Mouse (Mus musculus) forebrain, postnatal 0 days (tissue): ENCODE results near the gene D3Ertd751e. TPM values are rescaled to one million over a fixed set of nuclear protein-coding genes. Genes with fewer than 3 reads are reported as not detected.
A peak's percentile ranks its signal among the peaks of the same experiment; 100 is the strongest.

Source experiments
- ATAC-seq: fragments of 200-750 bp; cut with Nextera tagmentation; 2 replicates; pipeline ENCODE4 v1.8.0; 2017; ENCODE audit warnings: mild to moderate bottlenecking, moderate library complexity
- DNase-seq: peaks from one replicate; pipeline ENCODE4 v3.0.0-alpha.2; 2015
- H3K27ac ChIP-seq: fragments of 300-500 bp; sonication (generic); 2 replicates; pipeline ENCODE4 v1.5.1; 2014; ENCODE audit warnings: low read depth, mild to moderate bottlenecking, antibody characterized with exemption, low read length, moderate library complexity, mixed read lengths
- H3K27me3 ChIP-seq: fragments of 300-500 bp; sonication (generic); 2 replicates; pipeline ENCODE4 v1.6.1; 2014; ENCODE audit warnings: mild to moderate bottlenecking, low read length, mixed read lengths; ENCODE audit not compliant: insufficient read depth
- H3K36me3 ChIP-seq: fragments of 300-500 bp; sonication (generic); 2 replicates; pipeline ENCODE4 v1.6.1; 2014; ENCODE audit warnings: mild to moderate bottlenecking, moderate library complexity; ENCODE audit not compliant: insufficient read depth
- H3K4me1 ChIP-seq: fragments of 300-500 bp; sonication (generic); 2 replicates; pipeline ENCODE4 v1.6.1; 2014; ENCODE audit warnings: antibody characterized with exemption; ENCODE audit not compliant: insufficient read depth
- H3K4me2 ChIP-seq: fragments of 300-500 bp; sonication (generic); 2 replicates; pipeline ENCODE4 v1.6.1; 2014; ENCODE audit warnings: low read depth, mild to moderate bottlenecking, moderate library complexity
- H3K4me3 ChIP-seq: fragments of 300-500 bp; sonication (generic); 2 replicates; pipeline ENCODE4 v1.5.1; 2014; ENCODE audit warnings: low read depth, low read length, mixed read lengths
- H3K9ac ChIP-seq: fragments of 300-500 bp; sonication (generic); 2 replicates; pipeline ENCODE4 v1.6.1; 2014; ENCODE audit warnings: mild to moderate bottlenecking
- H3K9me3 ChIP-seq: fragments of 300-500 bp; sonication (generic); 2 replicates; pipeline ENCODE4 v1.6.1; 2016; ENCODE audit warnings: low read length
- CTCF ChIP-seq: sonication (generic); IDR thresholded peaks from 2 replicates; pipeline ENCODE4 v1.5.1; 2016; ENCODE audit warnings: antibody characterized with exemption, control low read depth, low read depth
- WGBS: fragments of 180-500 bp; shearing (Covaris S2); extraction: QIAGEN DNeasy Blood & Tissue Kit; methylation state at CpG from one replicate; pipeline ENCODE4 v1.1.7; 2014; 5-methylcytosine and 5-hydroxymethylcytosine counted together
- polyA plus RNA-seq: library from polyadenylated mRNA; unstranded; fragments of >200 nt; fragmentation: Nextera tagmentation; extraction: Ambion mirVana; gene quantifications from 2 replicates; pipeline ENCODE4 v1.2.1, GENCODE M21; 2015
- total RNA-seq: library from RNA; depleted of rRNA; stranded (reverse); fragments of >200 nt; gene quantifications from 2 replicates; pipeline ENCODE4 v1.2.3, GENCODE M21; 2014; rRNA removed

Gene D3Ertd751e
- total RNA-seq, result 3.2 and 9.2 TPM in 2 replicates
- 4.2 and 7.6 TPM in 2 replicates for polyA plus RNA-seq

GRCm38 (mm10) chr3:41742278-41742934 lies at the start of gene D3Ertd751e, which contains the start of gene Sclt1:
Gene D3Ertd751e, plus strand, starts transcription at chr3:41742611.
Gene Sclt1, minus strand, starts transcription at chr3:41742514.
- H3K4me2 ChIP-seq, result peak within 1 kb of the TSS; percentile 72
- peak within 1 kb of the TSS; percentile 68 for H3K9ac ChIP-seq
- ATAC-seq, result peak; percentile 99
- H3K36me3 ChIP-seq, result no peaks in the 10 kb centered on the region
- H3K4me1 ChIP-seq, result peaks cover 15% of the 10 kb centered on the region; the same call in 1 of the 2 replicates
- TF ChIP-seq CTCF, result no peak
- H3K9me3 ChIP-seq, result no peaks in the 10 kb centered on the region
- 2% methylated on average over 65 of the region's 66 CpGs for WGBS
- H3K27me3 ChIP-seq, result no peaks in the 10 kb centered on the region
- peak within 1 kb of the TSS; percentile 89 for H3K4me3 ChIP-seq
- peak; percentile 99 for DNase-seq
- H3K27ac ChIP-seq, result peak within 1 kb of the TSS; percentile 85

DNA sequence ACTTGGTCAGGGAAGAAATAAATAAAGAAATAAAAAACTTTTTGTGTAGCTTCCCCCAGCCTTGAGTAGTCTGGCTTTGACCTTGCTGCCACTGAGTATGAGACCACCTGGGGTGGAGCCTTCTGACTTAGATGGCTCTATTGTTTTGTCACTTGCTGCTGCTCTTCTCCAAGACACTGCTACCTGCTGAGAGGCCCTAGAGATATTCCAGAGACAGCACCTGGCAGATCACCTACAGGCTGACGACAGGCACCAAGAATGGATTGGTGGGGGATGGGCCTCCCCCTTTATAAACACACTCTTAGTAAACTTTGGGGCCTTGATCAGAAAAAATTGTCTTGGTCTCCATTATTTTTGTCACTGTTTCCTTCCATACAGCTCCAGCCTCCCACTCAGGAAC lies 46.7 kb upstream of the D3Ertd751e start:
- Histone ChIP-seq H3K9me3 (no peaks in the 10 kb centered on the region), H3K36me3 (peaks cover 3% of the 10 kb centered on the region), H3K4me3 (no peak overlapping the region), H3K4me1 (no peaks in the 10 kb centered on the region), H3K27ac (no peak overlapping the region), H3K27me3 (no peaks in the 10 kb centered on the region), H3K9ac (no peak overlapping the region), H3K4me2 (no peak overlapping the region)
- WGBS, result 68% methylated on average over 1 of the region's 1 CpGs
- DNase-seq, result no peak
- ATAC-seq, result no peak
- TF ChIP-seq CTCF, result no peak

DNA sequence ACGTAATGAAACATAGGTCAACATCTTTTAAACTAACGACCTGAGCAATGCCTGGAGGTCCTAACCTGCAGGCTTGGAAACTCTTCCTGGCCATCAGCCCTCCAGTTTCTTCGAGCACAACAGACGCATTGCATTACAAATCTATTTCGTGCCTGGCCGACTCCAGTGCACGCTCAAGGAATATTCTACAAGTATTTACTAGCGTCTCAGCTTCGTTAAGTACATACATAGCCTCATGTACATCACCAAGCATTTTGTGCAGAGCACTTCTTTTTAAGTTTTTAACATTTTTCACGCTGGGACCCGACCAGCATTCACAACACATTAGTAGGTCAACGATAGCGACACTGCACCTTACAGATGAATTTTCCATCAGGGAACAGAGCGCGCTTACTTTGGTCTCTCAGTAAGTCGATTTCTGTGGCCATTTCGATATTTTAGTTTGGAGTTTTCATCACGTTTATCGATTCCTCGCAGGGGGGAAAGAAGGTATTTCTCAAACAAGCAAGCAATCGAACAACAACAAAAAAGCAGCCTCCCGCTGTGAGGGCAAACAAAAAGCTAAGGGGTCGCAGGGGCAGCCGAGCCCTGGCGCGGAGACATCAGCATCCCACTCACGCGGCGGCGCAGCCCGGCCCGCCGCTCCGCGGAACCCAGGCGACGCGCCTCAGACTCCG lies 672 bp upstream of the D3Ertd751e start:
- Histone ChIP-seq H3K4me3 (peak overlapping the region; percentile 89), H3K9me3 (no peaks in the 10 kb centered on the region), H3K27me3 (no peaks in the 10 kb centered on the region), H3K27ac (peak overlapping the region; percentile 85), H3K9ac (peak overlapping the region; percentile 68), H3K36me3 (no peaks in the 10 kb centered on the region), H3K4me2 (peak overlapping the region; percentile 63), H3K4me1 (peaks cover 15% of the 10 kb centered on the region; the same call in 1 of the 2 replicates)
- DNase-seq (peak; percentile 59), ATAC-seq (no peak)
- WGBS, result under 1% methylated on average over 39 of the region's 39 CpGs
- TF ChIP-seq CTCF, result no peak

GRCm38 (mm10) chr3:41743436-41743835 lies 1.0 kb downstream of the D3Ertd751e start:
- WGBS, result 29% methylated on average over 6 of the region's 6 CpGs
- Histone ChIP-seq H3K4me2 (peak overlapping the region; percentile 72; the same call in 1 of the 2 replicates), H3K9me3 (no peaks in the 10 kb centered on the region), H3K4me3 (no peak overlapping the region), H3K4me1 (peaks cover 15% of the 10 kb centered on the region; the same call in 1 of the 2 replicates), H3K27ac (no peak overlapping the region), H3K27me3 (no peaks in the 10 kb centered on the region), H3K9ac (no peak overlapping the region), H3K36me3 (no peaks in the 10 kb centered on the region)
- ATAC-seq, result no peak
- TF ChIP-seq CTCF, result peak; percentile 50
- peak; percentile 32 for DNase-seq

DNA sequence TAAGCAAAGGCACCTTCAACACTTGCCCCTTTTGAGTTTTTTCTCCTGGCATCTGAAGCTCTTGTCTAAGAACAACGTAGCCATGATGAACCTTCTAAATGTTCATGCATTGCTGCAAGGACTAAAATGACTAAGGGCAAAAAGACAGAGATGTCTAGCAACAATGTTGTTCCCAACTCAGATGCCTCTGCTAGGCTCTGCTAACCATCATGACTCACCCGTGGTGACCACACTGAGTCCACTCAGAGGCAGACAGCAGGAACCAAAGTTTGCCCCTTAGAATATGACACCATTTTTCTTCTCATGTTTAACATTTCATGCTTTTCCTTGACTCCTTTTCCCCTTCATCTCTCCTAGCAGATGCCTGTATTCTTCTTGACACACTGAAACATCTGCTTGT lies 12.1 kb downstream of the D3Ertd751e start:
- Histone ChIP-seq H3K36me3 (no peaks in the 10 kb centered on the region), H3K4me3 (no peak overlapping the region), H3K27ac (no peak overlapping the region), H3K9me3 (no peaks in the 10 kb centered on the region), H3K9ac (no peak overlapping the region), H3K4me2 (no peak overlapping the region), H3K27me3 (no peaks in the 10 kb centered on the region), H3K4me1 (no peaks in the 10 kb centered on the region)
- DNase-seq (no peak), ATAC-seq (no peak)
- TF ChIP-seq CTCF, result no peak
- 91% methylated on average over 2 of the region's 2 CpGs for WGBS

DNA sequence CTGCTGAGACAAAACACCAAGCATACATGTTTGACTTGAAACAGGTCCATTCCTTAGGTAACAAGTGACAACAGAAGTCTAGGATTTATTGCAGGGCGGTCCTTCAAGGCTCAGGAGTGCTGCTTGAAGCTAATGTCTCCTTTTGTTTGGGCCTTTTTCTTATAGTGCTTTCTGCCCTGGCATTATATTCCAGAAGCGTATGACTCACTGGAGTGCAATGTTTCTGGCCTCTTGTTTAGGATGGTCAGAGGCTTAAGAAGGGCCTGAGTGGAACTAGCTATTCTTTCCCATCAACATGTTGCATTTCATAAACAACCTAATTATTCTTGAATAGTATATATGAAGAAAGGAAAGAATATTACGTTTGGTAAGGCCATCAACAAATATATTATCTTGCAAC lies 19.7 kb downstream of the D3Ertd751e start:
- Histone ChIP-seq H3K9ac (no peak overlapping the region), H3K9me3 (no peaks in the 10 kb centered on the region), H3K27ac (no peak overlapping the region), H3K36me3 (no peaks in the 10 kb centered on the region), H3K4me3 (no peak overlapping the region), H3K4me2 (no peak overlapping the region), H3K27me3 (no peaks in the 10 kb centered on the region), H3K4me1 (no peaks in the 10 kb centered on the region)
- DNase-seq (no peak), ATAC-seq (no peak)
- TF ChIP-seq CTCF, result no peak
- WGBS, result 92% methylated on average over 3 of the region's 3 CpGs

DNA sequence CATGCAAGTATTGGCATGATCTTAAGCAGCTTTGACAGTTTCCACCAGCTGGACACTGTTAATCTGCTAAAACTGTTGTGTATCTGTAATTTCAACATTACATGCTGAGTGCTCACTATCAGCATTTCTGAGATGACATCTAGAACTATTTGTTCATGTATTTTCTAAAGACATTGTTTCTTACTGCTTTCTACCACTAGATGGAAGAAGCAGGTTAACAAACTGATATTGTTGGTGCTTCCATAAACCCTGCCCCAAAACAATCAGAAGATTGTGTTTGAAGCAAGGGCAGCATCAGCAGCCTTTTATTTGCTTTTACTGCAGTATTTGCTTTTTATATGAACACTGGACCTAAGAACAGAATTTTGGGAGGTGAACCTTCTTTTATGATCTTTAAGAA lies 70.0 kb downstream of the D3Ertd751e start:
- Histone ChIP-seq H3K4me2 (no peak overlapping the region), H3K36me3 (no peaks in the 10 kb centered on the region), H3K4me3 (no peak overlapping the region), H3K27ac (no peak overlapping the region), H3K9me3 (no peaks in the 10 kb centered on the region), H3K9ac (no peak overlapping the region), H3K4me1 (no peaks in the 10 kb centered on the region), H3K27me3 (no peaks in the 10 kb centered on the region)
- DNase-seq, result peak; percentile 20
- ATAC-seq, result no peak
- peak; percentile 61 for TF ChIP-seq CTCF

Other genes starting within 250 kb of the D3Ertd751e start
- gene Jade1, start 186.9 kb upstream of the D3Ertd751e start, total RNA-seq, result 17.9 and 22.1 TPM in 2 replicates
- 9.5 and 13.1 TPM in 2 replicates for gene Jade1, start 186.9 kb upstream of the D3Ertd751e start, polyA plus RNA-seq
- 17.9 and 23.6 TPM in 2 replicates for gene Sclt1, start 97 bp upstream of the D3Ertd751e start, total RNA-seq
- gene Sclt1, start 97 bp upstream of the D3Ertd751e start, polyA plus RNA-seq, result 8.1 and 12.3 TPM in 2 replicates